Mouse (Mus musculus) hematopoietic stem cell, adult 5-6 weeks (primary cell): ENCODE measurements at regions not wholly inside any gene's neighbourhood (a gene's known extent, or its start where the extent isn't known, plus 50 kb on each side); places are given as distances from the start of the nearest gene placed in this dataset.

Source experiments
- ATAC-seq, 2 experiments: fragments of 125-278 bp in 1 of 2; replicated peaks in 1 of 2; 2 replicates each; pipeline ENCODE4 v1.8.0; 2016 to 2017; ENCODE audit warnings: inconsistent platforms in 2 of 2, mild to moderate bottlenecking in 2 of 2, moderate number of reproducible peaks in 2 of 2, low read depth in 1 of 2, moderate TSS enrichment in 1 of 2; ENCODE audit not compliant: low FRiP score in 2 of 2, poor library complexity in 2 of 2, severe bottlenecking in 2 of 2, insufficient read depth in 1 of 2, low TSS enrichment in 1 of 2

- no peak for ATAC-seq
These were observed 129.3 kb downstream of the Nufip1 start for GRCm38 (mm10) chr14:76239856-76240493.

DNA sequence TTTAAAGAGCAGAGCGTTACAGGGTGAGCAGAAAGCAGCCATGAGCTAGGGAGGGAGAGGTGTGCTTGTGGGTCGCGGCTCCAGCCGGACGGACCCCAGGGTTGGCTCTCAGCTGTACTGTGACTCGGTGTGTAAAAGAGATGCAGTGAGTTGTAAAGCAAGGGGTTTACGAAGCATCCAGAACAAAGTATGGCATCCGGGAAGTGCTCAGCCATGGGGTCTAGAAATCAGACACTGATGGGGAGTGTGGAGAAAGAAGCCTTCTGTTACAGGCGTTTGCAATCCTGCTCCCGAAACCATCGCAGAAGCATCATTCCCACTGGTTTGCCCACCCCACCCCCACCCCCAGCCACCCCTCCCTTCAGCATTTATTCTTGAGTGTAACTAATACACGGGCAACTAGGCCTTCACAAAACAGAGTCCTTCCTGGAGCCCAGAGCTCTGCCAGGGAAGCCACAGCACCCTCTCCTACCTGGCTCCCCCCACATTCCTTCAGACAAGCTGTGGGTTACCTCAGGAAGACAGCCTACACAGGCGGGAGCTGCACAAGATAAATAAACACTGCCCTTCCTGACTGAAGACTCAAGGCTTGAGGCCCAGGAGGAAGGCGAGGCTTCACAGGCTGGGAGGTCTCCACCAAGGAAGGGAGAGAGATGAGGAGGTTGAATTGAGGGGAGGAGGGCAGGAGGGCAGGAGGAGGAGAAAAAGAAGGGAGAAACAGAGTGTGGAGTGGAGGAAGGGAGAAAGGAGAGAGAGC lies 133.1 kb downstream of the Nufip1 start:
- no peak for ATAC-seq

DNA sequence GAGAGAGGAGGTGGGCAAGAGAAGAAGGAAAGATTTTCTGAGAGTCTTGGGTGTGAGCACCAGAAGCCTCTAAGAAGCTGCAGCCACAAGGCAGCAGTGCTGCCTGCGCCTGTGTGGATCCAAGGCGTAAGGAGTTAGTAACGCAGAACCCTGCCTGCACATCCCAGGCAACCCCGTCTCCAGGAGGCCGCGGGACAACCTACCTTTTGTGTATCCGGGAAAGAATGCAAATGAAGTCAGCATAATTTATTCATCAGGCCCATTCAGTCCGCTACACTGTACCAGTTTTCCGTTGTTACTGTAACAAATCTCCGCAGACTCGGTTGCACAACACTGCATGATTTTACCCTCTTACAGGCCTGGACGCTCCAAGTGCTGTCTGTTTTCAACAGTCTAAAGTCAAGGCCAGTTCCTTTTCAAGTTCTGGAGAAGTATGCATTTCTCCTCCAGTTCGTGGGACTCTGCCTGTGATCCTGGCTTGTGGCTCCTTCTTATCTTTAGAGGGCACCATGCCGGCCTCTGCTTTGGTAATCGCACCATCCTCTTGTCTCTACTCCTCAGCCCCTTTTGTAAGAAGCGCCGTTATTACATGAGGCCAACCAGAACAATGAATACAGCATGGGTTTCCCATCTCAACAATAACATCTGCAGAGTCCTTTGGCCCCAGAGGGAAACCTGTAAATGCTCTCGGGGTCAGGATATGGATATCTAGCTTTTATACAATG lies 133.8 kb downstream of the Nufip1 start:
- no peak for ATAC-seq

DNA sequence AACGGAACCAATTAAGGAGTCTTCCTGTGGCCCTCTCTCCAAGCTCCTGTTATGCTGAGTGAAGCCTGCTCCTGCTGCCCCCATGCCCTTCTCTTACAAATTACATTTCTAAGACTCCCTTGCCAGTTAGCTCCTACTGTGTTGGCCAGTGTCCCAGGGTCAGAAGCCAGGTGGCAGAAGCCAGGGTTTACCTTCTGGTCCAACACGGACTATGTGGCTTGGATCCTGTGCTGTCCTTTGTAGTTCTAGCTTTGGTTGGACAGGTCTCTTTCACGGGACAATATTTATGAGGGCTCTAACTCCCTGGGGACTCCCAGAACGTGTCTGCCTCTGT lies 134.3 kb downstream of the Nufip1 start:
- no peak for ATAC-seq

DNA sequence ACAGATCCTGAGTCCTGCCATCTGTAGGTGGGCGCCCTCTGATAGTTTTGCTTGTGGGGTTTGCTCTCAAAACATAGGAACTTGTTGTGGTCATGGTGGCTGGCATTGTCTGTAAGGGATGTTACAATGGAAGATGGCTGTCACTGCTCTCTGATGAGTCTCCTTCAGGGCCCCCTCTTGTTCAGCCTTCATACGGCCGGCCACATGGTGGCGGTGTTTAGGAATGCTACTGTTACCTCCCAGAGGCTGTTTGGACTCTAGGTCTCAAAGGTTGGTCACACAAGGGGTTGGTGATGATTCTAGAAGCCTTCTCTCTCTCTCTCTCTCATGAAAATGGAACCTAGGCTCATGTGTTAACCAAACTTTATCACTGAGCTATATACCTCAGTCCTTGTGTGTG lies 137.0 kb downstream of the Nufip1 start:
- ATAC-seq: no peak

GRCm38 (mm10) chr14:76253850-76254249 lies 143.2 kb downstream of the Nufip1 start:
- ATAC-seq: no peak

- ATAC-seq: no peak
These were observed 144.1 kb downstream of the Nufip1 start for GRCm38 (mm10) chr14:76254565-76255501.

- no peak for ATAC-seq
These were observed 145.3 kb downstream of the Nufip1 start for GRCm38 (mm10) chr14:76255971-76256370.

GRCm38 (mm10) chr14:76258626-76259025 lies 147.9 kb downstream of the Nufip1 start:
- ATAC-seq: no peak

GRCm38 (mm10) chr14:76260628-76261293 lies 150.1 kb downstream of the Nufip1 start:
- no peak for ATAC-seq

DNA sequence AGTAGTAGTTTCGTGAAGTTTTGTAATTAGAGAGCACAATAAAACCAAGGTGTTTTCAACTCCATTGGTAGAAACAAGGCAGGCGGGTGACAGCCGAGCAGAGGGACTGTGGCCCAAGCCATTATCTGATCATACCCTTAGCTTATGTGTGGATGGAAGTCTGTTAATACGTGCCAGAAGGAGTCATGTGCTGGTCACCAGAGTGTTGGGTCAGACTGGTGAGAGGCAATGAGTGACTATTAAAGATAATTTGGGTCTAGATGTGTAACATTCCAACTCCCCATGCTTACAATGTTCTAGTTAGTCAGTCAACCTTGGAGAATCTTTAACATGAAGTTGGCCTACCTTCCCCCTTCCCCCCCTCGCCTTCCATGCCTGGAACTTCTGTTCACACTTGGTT lies 151.1 kb upstream of the Tsc22d1 start:
- no peak for ATAC-seq

GRCm38 (mm10) chr14:76265819-76266218 lies 148.9 kb upstream of the Tsc22d1 start:
- ATAC-seq: no peak

GRCm38 (mm10) chr14:76266249-76266648 lies 148.5 kb upstream of the Tsc22d1 start:
- ATAC-seq: no peak

- no peak for ATAC-seq
These were observed 147.7 kb upstream of the Tsc22d1 start for GRCm38 (mm10) chr14:76267091-76267490.

DNA sequence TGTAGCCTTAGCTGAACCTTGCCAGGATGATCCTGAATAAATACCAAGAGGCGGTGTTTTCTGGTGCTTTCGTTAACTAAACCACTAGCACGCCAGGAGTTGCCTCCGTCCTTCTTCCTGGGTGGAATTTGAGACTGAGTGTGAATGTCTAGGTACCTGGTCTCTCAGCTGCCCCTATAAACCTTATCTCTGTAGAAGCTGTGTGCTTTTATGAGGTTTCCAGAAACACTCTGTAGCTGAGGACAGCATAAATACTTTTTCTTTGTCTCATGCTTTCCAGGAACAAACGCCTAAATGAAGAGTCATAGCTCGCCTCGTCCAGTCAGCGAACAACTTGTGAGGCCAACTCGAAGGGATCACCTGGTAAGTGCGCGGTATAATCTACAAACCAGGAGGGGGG lies 143.6 kb upstream of the Tsc22d1 start:
- no peak for ATAC-seq

DNA sequence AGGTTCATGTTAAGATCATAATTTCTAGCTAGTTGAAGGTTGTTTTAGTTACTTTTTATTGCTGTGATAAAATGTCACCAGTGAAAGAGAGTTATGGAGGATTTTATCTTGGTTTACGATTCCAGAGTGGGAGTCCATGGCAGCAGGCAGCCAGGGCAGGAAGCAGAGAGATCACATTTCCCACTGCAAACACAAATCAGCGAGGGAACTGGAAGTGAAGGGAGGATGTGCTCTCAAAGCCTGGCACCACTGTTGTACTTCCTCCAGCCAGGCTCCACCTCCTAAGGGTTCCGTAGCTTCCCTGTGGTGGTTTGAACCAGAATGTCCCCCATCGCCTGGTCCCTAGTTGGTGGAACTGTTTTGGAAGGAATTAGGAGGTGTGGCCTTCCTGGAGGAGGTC lies 141.9 kb upstream of the Tsc22d1 start:
- ATAC-seq: no peak

GRCm38 (mm10) chr14:76276655-76277054 lies 138.1 kb upstream of the Tsc22d1 start:
- ATAC-seq: no peak
